Mouse (Mus musculus): Measurements from ENCODE around the gene Apba1.

The Apba1 gene

GRCm38 (mm10) chr19:23758554-23759321, at the start of gene Apba1:
TSS of gene Apba1 (plus strand) at chr19:23758887.
- no peak for DNase-seq

- no peak for DNase-seq
Observed at GRCm38 (mm10) chr19:23746506-23746905, 12.2 kb upstream of the Apba1 start.

- DNase-seq, result no peak
Observed at GRCm38 (mm10) chr19:23757011-23757410, 1.7 kb upstream of the Apba1 start.

- peak; percentile 96 for DNase-seq
Observed at GRCm38 (mm10) chr19:23757961-23758553, 630 bp upstream of the Apba1 start.

GRCm38 (mm10) chr19:23759322-23759945, 747 bp downstream of the Apba1 start:
- peak; percentile 77 for DNase-seq

- no peak for DNase-seq
Observed at GRCm38 (mm10) chr19:23763371-23763770, 4.7 kb downstream of the Apba1 start.

GRCm38 (mm10) chr19:23764051-23764450, 5.4 kb downstream of the Apba1 start:
- peak; percentile 87 for DNase-seq

GRCm38 (mm10) chr19:23768864-23769263, 10.2 kb downstream of the Apba1 start:
- no peak for DNase-seq

GRCm38 (mm10) chr19:23770494-23771423, 12.1 kb downstream of the Apba1 start:
- DNase-seq, result no peak

- DNase-seq, result no peak
Observed at GRCm38 (mm10) chr19:23771971-23772370, 13.3 kb downstream of the Apba1 start.

- no peak for DNase-seq
Observed at GRCm38 (mm10) chr19:23775356-23775755, 16.7 kb downstream of the Apba1 start.

- DNase-seq, result no peak
Observed at GRCm38 (mm10) chr19:23779130-23779529, 20.4 kb downstream of the Apba1 start.

- no peak for DNase-seq
Observed at GRCm38 (mm10) chr19:23780105-23780504, 21.4 kb downstream of the Apba1 start.

GRCm38 (mm10) chr19:23781968-23782367, 23.3 kb downstream of the Apba1 start:
- no peak for DNase-seq

GRCm38 (mm10) chr19:23788420-23789132, 29.9 kb downstream of the Apba1 start:
- no peak for DNase-seq

GRCm38 (mm10) chr19:23791704-23792103, 33.0 kb downstream of the Apba1 start:
- DNase-seq, result no peak

- no peak for DNase-seq
Observed at GRCm38 (mm10) chr19:23792559-23792958, 33.9 kb downstream of the Apba1 start.

GRCm38 (mm10) chr19:23794491-23794890, 35.8 kb downstream of the Apba1 start:
- DNase-seq, result peak; percentile 55

- no peak for DNase-seq
Observed at GRCm38 (mm10) chr19:23795156-23795555, 36.5 kb downstream of the Apba1 start.

- DNase-seq, result no peak
Observed at GRCm38 (mm10) chr19:23801174-23801573, 42.5 kb downstream of the Apba1 start.

GRCm38 (mm10) chr19:23803221-23803870, 44.7 kb downstream of the Apba1 start:
- DNase-seq, result no peak

GRCm38 (mm10) chr19:23806796-23807195, 48.1 kb downstream of the Apba1 start:
- no peak for DNase-seq
